Mouse (Mus musculus) heart, postnatal 36 days (tissue): ENCODE data around the gene Rbm25. TPM values are rescaled to one million over a fixed set of nuclear protein-coding genes. Genes with fewer than 3 reads are reported as not detected.

Experiments
- DNase-seq, 2 experiments: peaks; one replicate each; pipeline ENCODE4 v3.0.0; 2021 to 2022
- intact Hi-C: fragments of 180-260 bp; cut with DNase I; formaldehyde crosslinking; loops from one replicate; pipeline ENCODE4 v1.15.1; 2025
- total RNA-seq, 2 experiments: library from RNA; stranded (reverse); gene quantifications; 2 replicates each; pipeline ENCODE4 v1.2.3; 2021

Gene Rbm25
- total RNA-seq, 2 experiments from 2014 or later: 54.5 to 54.7 TPM

- intact Hi-C loops: loop anchor here (5.0 to 10.0 kb wide), 2 partner anchors 231 to 348 kb away; partner anchors contain the start of gene Acot5
- no peak for DNase-seq
Measured at GRCm38 (mm10) chr12:83716416-83717184, 85.6 kb downstream of the Rbm25 start.

GRCm38 (mm10) chr12:83719431-83719830 is 88.4 kb downstream of the Rbm25 start:
- intact Hi-C loops: loop anchor here (5.0 to 10.0 kb wide), 2 partner anchors 228 to 345 kb away; partner anchors contain the start of gene Acot5
- no peak for DNase-seq

- intact Hi-C loops: no loop called here
- no peak for DNase-seq
Measured at GRCm38 (mm10) chr12:83721281-83721680, 90.2 kb downstream of the Rbm25 start.

GRCm38 (mm10) chr12:83723037-83723436 is 92.0 kb downstream of the Rbm25 start:
- intact Hi-C loops: no loop called here
- no peak for DNase-seq

- intact Hi-C loops: no loop called here
- DNase-seq: no peak
Measured at GRCm38 (mm10) chr12:83726510-83727308, 95.7 kb downstream of the Rbm25 start.

- DNase-seq: no peak
- intact Hi-C loops: no loop called here
Measured at GRCm38 (mm10) chr12:83732225-83732624, 101.2 kb downstream of the Rbm25 start.

Other genes with a start within 250 kb of the Rbm25 start
- 10 to 100 TPM; 16.3 to 22.3 TPM for gene Dpf3, start 143.5 kb upstream of the Rbm25 start, total RNA-seq
- gene Dcaf4, start 110.8 kb upstream of the Rbm25 start, total RNA-seq: 10 to 100 TPM; 14.8 to 17.7 TPM
- gene Zfyve1, start 34.0 kb upstream of the Rbm25 start, total RNA-seq: 10 to 100 TPM; 14.2 to 18.7 TPM
- 10 to 100 TPM; 33.3 to 35.6 TPM for gene Psen1, start 56.9 kb downstream of the Rbm25 start, total RNA-seq
- gene Papln, start 132.4 kb downstream of the Rbm25 start, total RNA-seq: 10 to 100 TPM; 10.2 to 11.4 TPM